Mouse (Mus musculus): ENCODE data around the gene Gm13691.
"Not testable (repeated sequence)": the region's sequence is repeated elsewhere in the genome, so short reads cannot be mapped to it uniquely, and the experiment has no call there.

Gene Gm13691

DNA sequence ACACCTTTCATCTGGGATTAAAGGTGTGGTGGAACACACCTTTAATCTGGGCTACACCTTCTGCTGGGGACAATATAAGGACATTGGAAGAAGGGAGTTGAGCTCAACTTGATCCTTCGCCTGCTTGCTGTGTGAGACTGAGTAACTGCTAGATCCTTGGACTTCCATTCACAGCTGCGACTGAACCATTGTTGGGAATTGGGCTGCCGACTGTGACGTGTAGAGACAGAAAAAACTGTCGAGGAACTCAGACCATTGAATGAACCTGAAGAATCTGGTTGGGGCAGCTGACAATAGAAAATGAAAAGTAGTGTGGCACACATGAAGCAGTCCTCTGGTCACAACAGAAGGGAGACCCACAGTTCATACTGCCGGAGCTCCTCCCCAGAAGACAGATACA lies at the start of gene Gm13691:
Gene Gm13691 (plus strand): TSS at position 301 of the 400 bp plus-strand sequence.
- not testable (repeated sequence) for TF ChIP-seq GATA4 (IDR thresholded peaks at IDR 0.05; ENCODE audit: insufficient replicate concordance, low read length)

GRCm38 (mm10) chr2:83940931-83941361 lies 49.4 kb upstream of the Gm13691 start, which contains the start of gene Zswim2:
Gene Zswim2, minus strand, starts transcription at chr2:83941228.
- TF ChIP-seq GATA4 (IDR thresholded peaks at IDR 0.05; ENCODE audit: insufficient replicate concordance, low read length): no peak

- TF ChIP-seq GATA4 (IDR thresholded peaks at IDR 0.05; ENCODE audit: insufficient replicate concordance, low read length): no peak
These were observed 49.0 kb upstream of the Gm13691 start for GRCm38 (mm10) chr2:83941378-83941777.

DNA sequence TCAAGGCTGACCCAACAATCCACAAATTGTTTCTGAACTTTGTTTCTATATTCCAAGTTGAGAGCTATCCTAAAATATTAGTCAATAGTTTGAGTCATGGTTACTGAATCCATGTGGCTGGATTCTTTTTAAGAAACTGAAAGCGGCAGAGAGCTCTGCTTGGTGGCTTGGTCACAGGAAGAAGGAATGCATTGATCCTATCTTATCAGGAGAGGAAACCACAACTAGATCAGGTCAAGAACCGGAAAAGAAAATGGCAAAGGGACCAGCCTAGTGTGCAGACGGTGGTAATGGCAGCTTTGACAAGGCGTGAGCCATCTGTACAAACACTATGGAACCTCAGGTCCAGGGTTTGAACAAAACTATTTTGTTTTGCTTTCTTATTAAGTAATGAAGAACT lies 48.6 kb upstream of the Gm13691 start:
- no peak for TF ChIP-seq GATA4 (IDR thresholded peaks at IDR 0.05; ENCODE audit: insufficient replicate concordance, low read length)

DNA sequence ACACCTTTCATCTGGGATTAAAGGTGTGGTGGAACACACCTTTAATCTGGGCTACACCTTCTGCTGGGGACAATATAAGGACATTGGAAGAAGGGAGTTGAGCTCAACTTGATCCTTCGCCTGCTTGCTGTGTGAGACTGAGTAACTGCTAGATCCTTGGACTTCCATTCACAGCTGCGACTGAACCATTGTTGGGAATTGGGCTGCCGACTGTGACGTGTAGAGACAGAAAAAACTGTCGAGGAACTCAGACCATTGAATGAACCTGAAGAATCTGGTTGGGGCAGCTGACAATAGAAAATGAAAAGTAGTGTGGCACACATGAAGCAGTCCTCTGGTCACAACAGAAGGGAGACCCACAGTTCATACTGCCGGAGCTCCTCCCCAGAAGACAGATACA lies 35.0 kb upstream of the Gm13691 start, which contains the start of gene Gm13698:
Gene Gm13698 (plus strand): TSS at position 301 of the 400 bp plus-strand sequence.
- TF ChIP-seq GATA4 (IDR thresholded peaks at IDR 0.05; ENCODE audit: insufficient replicate concordance, low read length): not testable (repeated sequence)

DNA sequence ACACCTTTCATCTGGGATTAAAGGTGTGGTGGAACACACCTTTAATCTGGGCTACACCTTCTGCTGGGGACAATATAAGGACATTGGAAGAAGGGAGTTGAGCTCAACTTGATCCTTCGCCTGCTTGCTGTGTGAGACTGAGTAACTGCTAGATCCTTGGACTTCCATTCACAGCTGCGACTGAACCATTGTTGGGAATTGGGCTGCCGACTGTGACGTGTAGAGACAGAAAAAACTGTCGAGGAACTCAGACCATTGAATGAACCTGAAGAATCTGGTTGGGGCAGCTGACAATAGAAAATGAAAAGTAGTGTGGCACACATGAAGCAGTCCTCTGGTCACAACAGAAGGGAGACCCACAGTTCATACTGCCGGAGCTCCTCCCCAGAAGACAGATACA lies 29.1 kb upstream of the Gm13691 start, which contains the start of gene Gm13693:
Gene Gm13693 (plus strand): TSS at position 301 of the 400 bp plus-strand sequence.
- not testable (repeated sequence) for TF ChIP-seq GATA4 (IDR thresholded peaks at IDR 0.05; ENCODE audit: insufficient replicate concordance, low read length)

GRCm38 (mm10) chr2:83967013-83967412 lies 23.3 kb upstream of the Gm13691 start, which contains the start of gene Gm13695:
Gene Gm13695, plus strand, starts transcription at chr2:83967313.
- TF ChIP-seq GATA4 (IDR thresholded peaks at IDR 0.05; ENCODE audit: insufficient replicate concordance, low read length): not testable (repeated sequence)

DNA sequence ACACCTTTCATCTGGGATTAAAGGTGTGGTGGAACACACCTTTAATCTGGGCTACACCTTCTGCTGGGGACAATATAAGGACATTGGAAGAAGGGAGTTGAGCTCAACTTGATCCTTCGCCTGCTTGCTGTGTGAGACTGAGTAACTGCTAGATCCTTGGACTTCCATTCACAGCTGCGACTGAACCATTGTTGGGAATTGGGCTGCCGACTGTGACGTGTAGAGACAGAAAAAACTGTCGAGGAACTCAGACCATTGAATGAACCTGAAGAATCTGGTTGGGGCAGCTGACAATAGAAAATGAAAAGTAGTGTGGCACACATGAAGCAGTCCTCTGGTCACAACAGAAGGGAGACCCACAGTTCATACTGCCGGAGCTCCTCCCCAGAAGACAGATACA lies 17.5 kb upstream of the Gm13691 start, which contains the start of gene Gm13696:
Gene Gm13696 (plus strand): TSS at position 301 of the 400 bp plus-strand sequence.
- TF ChIP-seq GATA4 (IDR thresholded peaks at IDR 0.05; ENCODE audit: insufficient replicate concordance, low read length): not testable (repeated sequence)

DNA sequence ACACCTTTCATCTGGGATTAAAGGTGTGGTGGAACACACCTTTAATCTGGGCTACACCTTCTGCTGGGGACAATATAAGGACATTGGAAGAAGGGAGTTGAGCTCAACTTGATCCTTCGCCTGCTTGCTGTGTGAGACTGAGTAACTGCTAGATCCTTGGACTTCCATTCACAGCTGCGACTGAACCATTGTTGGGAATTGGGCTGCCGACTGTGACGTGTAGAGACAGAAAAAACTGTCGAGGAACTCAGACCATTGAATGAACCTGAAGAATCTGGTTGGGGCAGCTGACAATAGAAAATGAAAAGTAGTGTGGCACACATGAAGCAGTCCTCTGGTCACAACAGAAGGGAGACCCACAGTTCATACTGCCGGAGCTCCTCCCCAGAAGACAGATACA lies 11.7 kb upstream of the Gm13691 start, which contains the start of gene Gm13694:
Gene Gm13694 (plus strand): TSS at position 301 of the 400 bp plus-strand sequence.
- TF ChIP-seq GATA4 (IDR thresholded peaks at IDR 0.05; ENCODE audit: insufficient replicate concordance, low read length): not testable (repeated sequence)

DNA sequence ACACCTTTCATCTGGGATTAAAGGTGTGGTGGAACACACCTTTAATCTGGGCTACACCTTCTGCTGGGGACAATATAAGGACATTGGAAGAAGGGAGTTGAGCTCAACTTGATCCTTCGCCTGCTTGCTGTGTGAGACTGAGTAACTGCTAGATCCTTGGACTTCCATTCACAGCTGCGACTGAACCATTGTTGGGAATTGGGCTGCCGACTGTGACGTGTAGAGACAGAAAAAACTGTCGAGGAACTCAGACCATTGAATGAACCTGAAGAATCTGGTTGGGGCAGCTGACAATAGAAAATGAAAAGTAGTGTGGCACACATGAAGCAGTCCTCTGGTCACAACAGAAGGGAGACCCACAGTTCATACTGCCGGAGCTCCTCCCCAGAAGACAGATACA lies 5.9 kb upstream of the Gm13691 start, which contains the start of gene Gm13697:
Gene Gm13697 (plus strand): TSS at position 301 of the 400 bp plus-strand sequence.
- not testable (repeated sequence) for TF ChIP-seq GATA4 (IDR thresholded peaks at IDR 0.05; ENCODE audit: insufficient replicate concordance, low read length)

GRCm38 (mm10) chr2:84008913-84009312 lies 18.6 kb downstream of the Gm13691 start:
- TF ChIP-seq GATA4 (IDR thresholded peaks at IDR 0.05; ENCODE audit: insufficient replicate concordance, low read length): no peak

- TF ChIP-seq GATA4 (IDR thresholded peaks at IDR 0.05; ENCODE audit: insufficient replicate concordance, low read length): no peak
These were observed 19.5 kb downstream of the Gm13691 start for GRCm38 (mm10) chr2:84009818-84010217.

GRCm38 (mm10) chr2:84014572-84014971 lies 24.2 kb downstream of the Gm13691 start:
- TF ChIP-seq GATA4 (IDR thresholded peaks at IDR 0.05; ENCODE audit: insufficient replicate concordance, low read length): no peak

DNA sequence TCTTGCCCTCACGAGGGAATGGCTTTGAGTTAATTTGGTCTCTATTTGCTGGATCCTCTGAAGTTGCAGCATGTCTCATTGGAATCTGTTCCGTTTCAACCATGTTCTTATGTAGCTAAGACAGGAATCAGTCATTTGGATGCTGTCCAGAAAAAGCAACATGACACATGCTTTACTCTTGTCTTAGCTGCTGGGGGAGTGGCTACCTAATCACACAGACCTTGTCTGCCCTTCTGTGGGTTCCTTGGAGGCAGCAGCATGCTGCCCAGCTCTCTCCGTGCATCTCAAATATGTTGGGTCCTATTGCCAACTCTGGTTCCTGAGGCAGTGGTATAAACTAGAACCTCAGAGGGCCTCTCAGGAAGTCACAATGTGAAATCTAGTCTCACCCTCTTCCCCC lies 28.0 kb downstream of the Gm13691 start:
- TF ChIP-seq GATA4 (IDR thresholded peaks at IDR 0.05; ENCODE audit: insufficient replicate concordance, low read length): no peak

GRCm38 (mm10) chr2:84019519-84020305 lies 29.4 kb downstream of the Gm13691 start:
- TF ChIP-seq GATA4 (IDR thresholded peaks at IDR 0.05; ENCODE audit: insufficient replicate concordance, low read length): no peak

DNA sequence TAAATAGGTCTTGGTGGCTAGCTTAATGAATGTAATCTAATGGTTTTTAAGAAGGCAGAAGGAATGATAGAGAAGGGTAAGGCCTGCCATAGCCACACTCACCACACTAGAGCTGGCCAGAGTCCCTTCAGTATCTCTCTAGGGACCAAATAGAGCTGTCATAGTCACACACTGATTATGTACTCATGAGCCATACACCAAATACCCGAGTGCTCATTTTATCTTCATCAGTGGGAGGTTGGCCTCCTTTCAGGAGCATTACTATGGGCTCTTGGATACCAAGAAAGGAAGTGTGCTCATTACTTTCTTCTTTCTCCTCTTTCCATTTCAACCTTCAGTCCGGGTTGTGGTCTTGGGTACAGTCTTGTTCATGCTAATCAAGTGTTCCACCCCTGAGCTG lies 31.6 kb downstream of the Gm13691 start:
- no peak for TF ChIP-seq GATA4 (IDR thresholded peaks at IDR 0.05; ENCODE audit: insufficient replicate concordance, low read length)

Data from liver, adult (tissue).